Mouse (Mus musculus): ENCODE measurements at regions not wholly inside any gene's neighbourhood (a gene's known extent, or its start where the extent isn't known, plus 50 kb on each side); places are given as distances from the start of the nearest gene placed in this dataset.

GRCm38 (mm10) chr10:26152586-26152985 is 73.7 kb upstream of the Tmem200a start:
- TF ChIP-seq CTCF (IDR thresholded peaks at IDR 0.05; ENCODE audit: low read depth, low read length) (no peak), GATA1 (IDR thresholded peaks at IDR 0.05; ENCODE audit: borderline replicate concordance, low read length) (no peak)
